Mouse (Mus musculus) right cerebral cortex, adult 2 months (tissue): ENCODE results near the gene Rapgef2.

Experiments
- DNase-seq, 2 experiments: peaks; one replicate each; pipeline ENCODE4 v3.0.0; 2021 to 2022; ENCODE audit warnings: low spot score in 2 of 2

The Rapgef2 gene

DNA sequence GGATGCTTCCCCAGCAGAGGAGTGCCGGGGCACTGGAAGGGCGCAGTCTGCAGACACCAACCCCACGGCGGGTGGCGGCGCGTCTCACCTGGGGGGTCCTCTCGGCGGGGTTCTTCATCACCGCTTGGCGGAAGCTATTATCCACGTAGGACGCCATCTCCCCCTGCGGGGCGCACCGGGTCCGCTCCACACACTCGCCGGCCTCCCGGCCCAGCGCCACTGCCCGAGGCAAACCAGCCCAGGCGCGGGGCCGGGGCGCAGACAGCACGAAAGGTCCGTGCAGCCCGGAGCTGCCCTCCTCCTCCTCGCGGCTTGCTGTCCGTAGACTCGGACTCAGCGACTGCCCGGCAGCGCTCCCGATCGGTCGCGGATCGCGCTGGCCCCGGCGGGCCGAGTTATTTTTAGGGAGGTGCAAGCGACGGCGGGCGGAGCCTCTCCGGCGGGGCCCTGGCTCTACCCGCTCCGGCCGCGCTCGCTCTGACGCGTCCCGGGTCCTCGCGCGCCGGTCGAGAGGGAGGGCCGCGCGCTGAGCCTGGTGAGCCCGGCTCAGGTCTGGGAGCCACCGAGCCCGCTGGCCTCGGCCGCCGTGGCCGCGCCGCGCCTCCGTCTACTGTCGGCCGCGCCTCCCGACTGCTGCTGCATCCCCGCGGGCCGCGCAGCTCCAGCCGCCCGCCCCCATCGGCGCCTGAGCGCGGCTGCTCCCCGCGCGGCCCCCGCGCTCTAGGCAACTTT lies at the start of gene Rapgef2:
Rapgef2 (minus strand) TSS at position 142 of the 732 bp plus-strand sequence.
- DNase-seq: peak; percentile 35 to 50

DNA sequence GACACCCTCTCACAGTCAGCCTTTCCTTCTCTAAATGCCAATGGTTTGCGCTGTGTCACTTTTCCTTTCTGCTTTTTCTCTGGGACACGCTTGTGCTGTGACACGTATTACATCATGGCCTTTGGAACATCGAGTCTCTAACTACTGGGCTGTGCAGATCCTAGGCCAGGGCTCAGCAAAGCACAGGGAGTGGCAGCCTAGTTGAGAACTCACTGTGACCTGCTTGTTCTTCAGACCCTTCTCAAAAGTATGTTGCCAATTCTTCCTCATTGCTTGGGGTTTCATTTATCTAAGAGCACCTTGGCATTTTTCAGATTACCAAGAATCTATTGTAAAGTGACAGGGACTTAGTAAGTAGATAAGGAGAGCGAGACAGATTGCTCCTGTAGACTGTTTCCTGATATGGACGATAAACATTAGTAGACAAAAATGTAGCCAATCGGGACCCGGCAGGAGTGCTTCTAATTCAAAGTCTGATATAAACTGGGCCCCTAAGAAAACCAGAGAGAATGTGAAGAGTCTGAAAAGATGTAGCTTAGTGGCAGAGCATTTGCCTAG lies 47.4 kb upstream of the Rapgef2 start:
- DNase-seq: no peak

DNA sequence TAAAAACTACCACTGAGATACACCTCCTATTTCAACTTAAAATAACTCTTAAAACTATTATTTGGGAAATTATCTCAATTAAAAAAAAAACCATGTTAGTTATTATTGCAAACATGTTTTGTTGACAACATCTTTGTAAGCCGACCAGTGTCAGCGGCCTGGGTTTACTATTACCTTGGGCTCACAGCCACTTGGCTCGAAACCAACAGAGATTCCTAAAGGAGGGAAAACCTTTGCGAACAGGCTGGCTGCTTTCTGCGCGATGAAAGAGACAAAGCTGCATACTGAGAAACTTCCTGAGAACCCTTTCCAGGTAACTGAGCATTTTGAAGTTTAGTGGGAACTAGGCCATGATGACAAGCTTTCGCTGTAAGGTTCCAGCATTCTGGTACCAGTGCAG lies 46.7 kb upstream of the Rapgef2 start:
- no peak for DNase-seq

DNA sequence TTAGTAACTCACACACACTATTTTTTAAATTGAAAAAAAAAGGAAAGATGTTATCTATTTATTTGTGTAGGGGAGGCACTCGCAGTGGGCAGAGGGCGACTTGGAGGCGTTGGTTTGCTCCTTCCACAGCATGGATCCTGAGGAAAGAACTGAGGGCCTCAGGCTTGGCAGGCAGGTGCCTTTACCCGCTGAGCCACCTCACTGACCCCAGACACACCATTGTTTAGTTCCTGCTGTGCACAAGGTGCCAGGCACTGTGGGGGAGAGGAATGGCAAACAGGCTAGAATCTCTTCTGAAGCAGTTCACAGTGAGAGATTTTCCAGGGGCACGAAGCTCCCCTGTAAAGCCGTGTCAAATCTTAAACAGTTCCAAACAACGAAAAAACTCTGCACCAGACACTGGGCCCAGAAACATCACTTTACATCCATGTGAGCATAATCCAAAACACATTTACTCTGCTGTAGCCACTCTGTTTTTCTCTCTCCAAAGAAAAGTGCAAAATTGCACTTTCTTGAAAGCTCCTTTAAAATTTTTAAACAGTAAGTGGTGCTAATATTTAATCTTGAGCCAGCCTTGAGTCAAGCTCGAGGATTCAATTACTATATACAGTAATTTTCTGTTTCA lies 43.5 kb upstream of the Rapgef2 start:
- no peak for DNase-seq

DNA sequence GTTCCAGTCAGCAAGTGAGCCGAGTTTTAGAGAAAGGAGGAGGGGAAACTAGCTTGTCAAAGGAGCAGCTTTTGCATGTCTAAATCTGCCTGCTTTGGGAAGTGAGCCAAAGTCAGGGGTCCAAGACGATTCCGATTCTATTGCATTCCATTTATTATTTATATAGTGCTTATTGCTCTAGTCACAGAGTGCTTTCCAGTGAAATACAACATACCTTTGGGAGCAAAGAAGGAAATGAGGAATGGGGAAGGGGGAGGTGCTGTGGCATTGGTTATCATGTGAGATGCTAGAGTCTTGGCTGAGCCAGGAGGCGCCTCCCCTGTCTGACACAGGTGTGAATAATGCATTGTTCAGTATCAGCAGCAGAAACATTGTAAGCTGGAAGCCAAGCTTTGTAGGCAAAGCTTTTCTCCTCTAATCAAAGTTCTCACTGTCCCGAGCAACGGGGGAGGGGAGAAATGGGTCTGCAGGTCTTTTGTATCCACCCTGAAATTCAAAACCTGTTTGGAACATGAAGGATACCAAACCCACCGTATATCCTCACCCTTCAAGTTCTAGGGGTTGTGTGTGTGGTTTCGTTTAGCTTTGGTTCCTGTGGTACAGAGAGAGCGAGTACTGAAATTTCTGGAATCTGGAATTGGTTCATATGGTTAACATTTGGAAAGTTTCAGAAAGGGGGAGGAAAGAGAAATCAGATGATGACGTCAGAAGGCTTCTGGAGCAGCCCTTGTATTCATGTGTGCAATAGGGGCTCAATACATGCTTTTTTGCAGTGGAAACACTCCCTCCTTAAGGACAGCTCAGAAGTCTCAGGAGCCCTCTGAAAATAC lies 38.6 kb upstream of the Rapgef2 start:
- no peak for DNase-seq

DNA sequence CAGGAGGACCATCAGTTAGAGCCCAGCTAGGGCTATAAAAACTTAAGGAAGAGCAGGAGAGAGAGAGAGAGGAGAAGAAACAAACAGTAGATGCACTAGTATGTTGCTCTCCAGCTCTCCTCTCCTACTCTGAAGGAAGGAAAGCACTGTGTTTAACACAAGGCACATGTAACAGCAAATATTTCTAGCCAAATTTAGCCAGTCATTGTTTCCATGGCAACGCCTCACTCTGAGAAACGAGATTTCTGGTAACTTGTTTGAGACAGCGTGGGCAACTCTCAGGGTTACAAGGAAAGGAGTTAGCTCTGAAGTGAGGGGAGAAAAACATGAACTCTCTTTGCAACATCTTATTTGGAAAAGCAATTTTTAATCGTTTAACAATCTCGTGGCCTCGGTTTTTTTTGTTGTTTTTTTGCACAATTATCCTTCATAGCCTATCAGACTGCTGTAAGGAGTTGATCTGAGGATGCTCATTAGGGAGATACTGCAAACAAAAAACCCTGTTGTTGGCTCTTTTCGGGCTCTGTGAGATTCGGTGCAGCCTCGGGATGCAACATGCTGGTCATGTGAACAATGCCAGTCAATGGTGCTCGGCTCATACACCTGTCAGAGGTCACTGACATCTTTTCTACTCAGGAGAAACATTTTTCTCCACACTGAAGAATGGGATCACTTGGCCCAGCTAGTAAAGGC lies 27.8 kb upstream of the Rapgef2 start:
- peak; percentile 89 for DNase-seq

DNA sequence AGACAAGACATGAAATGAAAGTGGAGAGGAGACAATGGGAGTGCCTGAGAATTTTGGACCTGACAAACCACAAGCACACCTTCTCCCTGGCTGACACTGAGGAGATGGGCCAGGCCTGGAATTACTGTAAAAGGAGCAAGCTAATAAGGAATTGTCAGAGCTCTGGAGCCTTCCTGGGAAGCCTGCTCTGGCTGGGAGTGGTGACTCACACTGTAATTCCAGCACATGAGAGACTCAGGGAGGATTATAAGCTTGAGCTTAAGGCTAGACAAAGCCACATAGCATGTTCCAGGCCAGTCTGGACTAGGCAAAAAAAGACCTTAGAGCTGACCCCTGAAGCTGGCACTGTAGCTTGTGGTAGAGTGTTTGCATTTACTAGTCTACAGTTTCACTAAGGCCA lies 25.6 kb upstream of the Rapgef2 start:
- DNase-seq: no peak

DNA sequence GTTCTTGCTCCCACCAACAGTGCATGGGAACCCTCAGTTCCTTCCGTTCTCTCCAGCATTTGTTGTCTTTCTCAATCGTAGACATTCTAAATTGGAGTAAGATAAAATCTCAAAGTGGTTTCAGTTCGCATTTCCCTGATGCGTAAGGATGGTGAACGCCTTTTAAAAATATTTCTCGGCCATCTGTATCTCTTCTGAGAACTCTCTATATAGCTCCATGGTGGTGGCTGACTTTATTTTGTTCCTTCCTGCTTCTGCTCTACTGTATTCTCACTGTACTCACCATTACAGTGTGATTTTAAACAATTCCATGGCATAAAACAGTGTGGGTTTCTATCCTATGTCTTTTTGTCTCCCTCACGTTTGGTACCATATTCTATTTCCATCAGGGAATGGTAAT lies 23.9 kb upstream of the Rapgef2 start:
- no peak for DNase-seq

DNA sequence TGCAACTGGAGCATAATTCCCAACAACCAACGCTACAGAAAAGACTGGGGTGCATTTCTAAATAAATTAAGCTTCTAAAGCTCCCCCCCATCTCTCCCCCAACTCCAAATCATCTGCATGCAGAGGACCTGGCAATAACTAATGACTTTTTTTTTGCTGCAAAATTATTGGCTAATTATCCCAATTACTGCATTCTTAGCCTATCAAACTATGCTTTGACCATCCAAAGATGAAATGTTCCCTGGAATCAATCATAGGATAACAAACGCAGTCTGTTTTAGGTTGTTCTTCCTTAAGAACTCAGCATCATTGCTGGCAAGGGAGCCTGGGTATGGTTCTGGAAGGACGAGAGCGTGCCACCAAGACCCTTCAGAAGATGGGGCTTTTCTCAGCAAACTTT lies 22.3 kb upstream of the Rapgef2 start:
- no peak for DNase-seq

DNA sequence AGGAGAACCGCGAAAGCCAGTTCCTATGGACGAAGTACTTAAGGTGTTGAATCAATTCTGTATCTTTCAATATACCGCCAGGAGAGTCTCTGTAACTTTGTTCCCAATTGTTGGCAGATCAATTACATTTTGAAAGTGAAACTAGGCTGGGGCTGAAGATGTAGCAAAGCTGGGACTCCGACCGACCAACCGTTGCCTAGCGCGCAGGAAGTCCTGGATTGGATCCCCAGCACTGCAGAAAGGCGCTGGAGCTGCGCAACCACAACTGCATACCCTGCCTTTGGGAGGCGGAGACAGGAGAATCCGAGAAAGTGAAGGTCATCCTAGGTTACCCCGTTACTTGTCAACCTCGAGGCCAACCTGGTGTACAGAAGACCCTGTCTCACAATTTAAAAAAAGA lies 13.1 kb upstream of the Rapgef2 start:
- DNase-seq: no peak

DNA sequence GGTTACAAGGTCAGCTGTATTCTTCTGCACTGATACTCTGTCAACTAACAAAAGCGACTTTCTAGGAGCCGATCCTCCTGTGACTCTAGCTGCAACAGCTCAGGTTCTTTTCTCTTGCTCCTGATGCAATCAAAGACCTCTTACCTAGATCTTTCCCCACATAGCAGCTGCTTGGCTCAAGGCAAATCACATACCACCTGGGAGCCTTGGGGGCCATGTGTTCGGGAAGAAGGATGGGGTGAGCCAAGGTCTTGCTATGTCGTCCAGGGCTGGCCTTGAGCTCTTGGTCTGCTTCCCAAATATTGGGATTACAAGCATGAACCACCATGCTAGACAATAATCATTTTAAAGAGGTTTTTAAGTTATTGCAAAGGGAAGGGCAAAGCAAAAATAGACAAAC lies 11.0 kb upstream of the Rapgef2 start:
- DNase-seq: no peak

DNA sequence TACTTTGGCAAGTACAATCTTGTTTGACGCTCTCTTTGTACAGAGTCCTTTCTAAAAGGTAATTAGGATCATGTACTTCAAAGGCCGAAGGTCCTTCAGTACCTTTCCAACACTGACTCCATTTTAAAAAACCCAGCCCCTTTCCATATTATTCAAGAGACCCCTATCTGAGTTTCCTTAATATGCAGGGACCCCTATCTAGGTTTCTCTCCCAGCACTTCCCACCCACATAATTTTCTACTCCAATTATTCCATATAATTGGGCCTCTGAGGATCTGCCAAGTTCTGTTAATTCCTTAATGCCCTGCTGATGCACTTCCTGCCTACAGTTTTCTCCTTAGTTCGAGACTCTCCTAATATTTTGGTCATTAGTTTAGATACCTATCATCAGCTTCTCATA lies 10.3 kb upstream of the Rapgef2 start:
- DNase-seq: no peak

DNA sequence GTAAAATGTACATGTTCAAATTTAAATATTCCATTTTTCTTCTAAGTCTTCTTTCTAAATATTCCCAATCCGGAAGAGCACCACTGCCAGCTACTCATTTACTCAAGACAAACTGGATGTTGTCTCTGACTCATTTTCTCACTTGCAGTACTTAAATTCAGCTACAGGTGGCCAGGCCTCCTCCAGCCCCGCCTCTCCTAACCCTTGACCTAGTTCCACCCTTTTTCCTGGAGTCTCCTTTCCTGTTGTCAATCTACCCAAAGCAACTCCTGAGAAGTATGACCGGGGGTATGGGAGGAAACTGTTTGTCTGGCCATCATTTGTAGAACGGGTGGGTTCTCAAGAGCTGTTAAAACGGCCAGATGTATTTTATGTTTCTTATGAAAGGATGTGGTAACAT lies 9.7 kb upstream of the Rapgef2 start:
- no peak for DNase-seq

DNA sequence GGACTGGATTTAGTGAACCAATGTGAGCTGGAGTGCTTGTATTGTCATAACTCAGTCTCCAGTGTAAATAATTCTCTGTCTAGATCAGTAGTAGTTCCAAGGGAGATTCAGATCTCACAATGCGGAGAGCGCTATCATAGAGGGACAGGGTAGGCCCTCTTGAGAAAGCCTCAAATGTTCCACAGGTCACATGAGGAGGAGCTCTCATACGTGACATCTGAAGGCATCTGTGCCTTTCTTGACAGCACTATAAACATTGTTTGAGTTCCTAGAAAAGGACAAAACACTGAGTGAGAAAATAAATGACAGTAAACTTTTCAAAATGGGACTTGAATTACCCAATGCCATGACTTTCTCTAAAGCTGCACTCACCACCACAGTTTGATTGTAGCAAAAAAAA lies 8.4 kb upstream of the Rapgef2 start:
- no peak for DNase-seq

DNA sequence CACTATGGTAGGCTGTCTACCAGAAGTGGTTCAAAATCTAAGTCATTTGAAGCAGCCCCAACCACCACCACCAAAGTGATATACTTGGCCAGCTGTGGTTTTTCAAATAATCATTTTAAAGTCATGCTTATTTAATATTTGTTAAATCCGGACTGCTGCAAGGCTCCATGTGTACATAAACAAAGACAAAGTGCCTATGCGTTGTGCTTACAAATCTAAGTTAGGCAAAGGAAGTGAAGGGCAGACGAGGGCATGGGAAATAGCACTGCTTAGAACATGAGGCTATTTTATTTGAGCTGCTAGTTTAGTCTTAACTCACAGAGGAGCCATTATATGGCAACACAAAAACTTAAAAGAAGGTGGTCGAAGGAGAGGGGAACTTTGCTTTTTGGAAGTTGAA lies 6.7 kb upstream of the Rapgef2 start:
- no peak for DNase-seq

DNA sequence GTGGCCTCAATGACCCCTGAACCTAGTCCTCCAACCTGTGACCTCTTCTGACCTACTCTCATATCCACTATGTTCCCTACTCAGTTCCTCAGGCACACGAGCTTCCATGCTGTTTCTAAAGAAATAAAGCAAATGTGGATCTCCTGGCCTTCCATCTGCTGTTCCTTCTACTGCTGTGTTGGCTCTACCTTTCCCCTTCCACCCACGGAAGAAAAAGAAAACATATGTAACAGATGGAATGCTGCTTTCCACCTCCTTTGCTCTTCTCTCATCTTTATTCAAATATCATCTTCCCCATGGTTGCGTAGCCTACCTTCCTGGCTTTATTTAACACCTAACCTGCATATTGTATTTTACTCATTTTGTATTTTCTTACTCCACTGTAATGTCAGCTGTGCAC lies 2.7 kb upstream of the Rapgef2 start:
- no peak for DNase-seq

DNA sequence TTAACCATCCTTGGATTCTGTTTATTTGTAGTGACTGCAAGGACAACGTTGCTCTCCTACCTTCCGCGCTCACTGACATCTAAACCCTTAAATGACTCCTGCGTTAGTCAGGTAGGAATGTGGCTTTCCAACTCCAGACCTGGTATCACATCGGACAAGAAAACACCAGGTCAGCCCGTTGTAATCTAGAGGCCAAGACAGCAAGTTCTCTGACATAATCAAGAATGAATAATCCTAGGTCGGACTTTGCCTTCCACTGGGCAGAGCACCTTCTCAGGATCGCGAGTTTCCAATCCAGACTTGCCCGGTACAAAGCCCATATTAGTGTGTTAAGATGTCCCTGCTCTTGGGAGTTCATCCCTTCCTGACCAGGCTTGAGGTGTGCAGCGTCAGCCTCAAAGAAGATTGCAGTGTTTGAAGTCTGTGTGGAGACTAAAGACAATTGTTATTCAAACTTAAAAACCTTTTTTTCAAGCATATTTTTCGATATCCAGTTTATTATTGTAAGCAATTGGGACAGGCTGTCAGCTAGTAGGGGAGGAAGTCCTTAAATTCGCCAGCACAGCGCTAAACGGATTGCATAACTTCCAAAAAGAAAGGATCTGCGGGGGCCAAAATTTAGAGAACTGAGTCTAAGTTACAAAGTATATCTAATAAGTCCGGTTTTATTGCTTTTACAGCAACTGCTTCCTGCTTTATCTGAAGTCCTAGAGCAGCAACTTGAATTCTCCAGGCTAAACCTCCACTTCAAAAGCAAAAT lies 1.6 kb upstream of the Rapgef2 start:
- peak; percentile 27 to 51 for DNase-seq

DNA sequence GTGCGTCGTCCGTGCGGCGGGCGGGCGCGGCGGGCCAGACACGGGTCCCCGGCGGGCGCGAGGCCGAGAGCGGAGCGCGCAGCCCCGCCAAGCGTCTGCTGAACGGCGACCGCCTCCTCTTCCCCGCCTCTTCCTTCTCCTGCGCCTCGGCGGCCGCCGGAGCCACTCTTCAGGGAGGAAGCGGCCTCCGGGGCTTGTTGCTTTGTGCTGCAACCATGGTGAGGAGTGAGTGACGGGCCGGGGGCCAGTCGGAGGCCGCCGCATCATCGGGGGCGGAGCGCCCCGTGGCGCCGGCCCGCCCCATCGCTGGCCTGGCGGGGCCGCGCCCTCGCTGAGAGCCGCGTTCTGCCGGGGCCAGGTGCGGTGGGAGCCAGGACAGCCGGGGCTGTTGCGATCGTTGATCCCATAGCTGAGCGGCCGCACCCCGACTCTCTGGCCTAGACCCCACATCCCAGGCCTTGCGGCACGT lies 825 bp upstream of the Rapgef2 start:
- DNase-seq: peak; percentile 93 to 94

DNA sequence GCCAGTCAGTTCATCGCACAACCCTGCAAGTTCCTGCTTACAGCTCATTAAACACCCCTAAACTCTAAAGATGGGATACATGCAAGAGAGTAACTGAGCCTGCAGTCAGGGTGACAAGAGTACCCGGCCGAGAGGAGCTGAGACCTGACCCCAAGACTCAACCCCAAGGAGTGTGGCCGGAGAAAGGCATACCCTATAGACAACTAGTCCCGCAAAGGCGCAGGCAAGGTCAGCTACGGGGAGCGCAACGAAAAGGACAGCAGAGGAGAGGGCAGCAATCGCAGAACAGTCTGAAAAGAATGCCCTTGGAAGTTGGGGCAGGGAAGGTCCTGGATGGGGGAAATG lies 314 bp downstream of the Rapgef2 start:
- peak in 1 of 2 experiments; percentile 49 for DNase-seq

DNA sequence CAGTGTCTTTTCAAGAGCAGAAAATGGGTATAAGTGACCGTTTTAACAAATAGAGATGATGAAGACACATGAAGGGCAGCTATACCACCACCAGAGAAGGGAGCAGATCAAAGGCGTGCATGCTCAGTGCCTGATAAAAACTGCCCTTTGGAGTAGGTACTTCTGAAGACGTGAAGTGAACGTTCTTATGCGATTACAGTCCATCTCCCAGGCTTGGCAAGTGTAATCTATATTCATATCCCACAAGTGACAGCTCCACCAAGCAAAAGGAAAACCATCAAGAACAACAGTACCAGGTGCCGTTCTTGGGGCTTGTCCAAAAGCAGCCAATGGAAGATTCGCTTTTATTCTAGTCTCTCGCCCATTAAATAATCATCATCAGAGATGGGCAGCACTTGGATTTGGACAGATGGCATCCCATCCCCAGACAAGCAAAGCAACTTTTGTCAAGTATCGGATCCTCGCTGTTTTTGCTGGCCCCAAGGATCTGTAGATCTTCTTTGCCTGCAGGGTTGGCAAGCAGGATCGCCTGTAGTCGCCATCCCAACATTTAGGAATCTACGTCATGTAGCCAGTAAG lies 1.1 kb downstream of the Rapgef2 start:
- peak; percentile 39 to 54 for DNase-seq

DNA sequence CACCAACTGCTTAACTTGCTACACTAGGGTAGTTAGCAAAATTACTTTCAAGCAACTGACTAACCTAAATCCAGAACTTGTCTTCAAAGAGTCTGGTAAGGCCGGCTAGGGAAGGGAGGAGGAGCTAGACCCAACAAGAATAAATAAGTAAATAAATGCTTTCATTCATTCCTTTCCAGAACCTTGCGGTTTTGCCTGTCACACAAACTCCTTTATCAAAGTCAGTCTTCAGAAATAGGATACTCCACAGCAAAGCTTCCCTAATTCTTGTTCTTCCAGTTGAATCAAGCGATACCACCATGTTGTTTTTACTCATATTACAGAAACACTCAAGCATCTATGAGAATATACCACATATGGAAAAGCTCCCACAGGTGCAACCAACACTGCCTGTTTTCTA lies 2.3 kb downstream of the Rapgef2 start:
- DNase-seq: no peak
